Mouse (Mus musculus) bone marrow macrophage, adult 2 months (primary cell): Measurements from ENCODE around the gene Adcy2.

Source experiments
- CTCF ChIP-seq: IDR thresholded peaks from 2 replicates; pipeline ENCODE4 v1.5.1; 2012; ENCODE audit warnings: low read depth, mild to moderate bottlenecking, low read length, moderate library complexity
- POLR2A ChIP-seq: IDR thresholded peaks from 2 replicates; pipeline ENCODE4 v1.6.1; 2012; ENCODE audit warnings: mild to moderate bottlenecking, low read depth, low read length, borderline replicate concordance

GRCm38 (mm10) chr13:68583961-68584360 is 415.4 kb downstream of the Adcy2 start:
- TF ChIP-seq CTCF (no peak), POLR2A (no peak)
